ENCODE assay signal across 27 mouse cellular contexts in genomic region chr6:87517753-87518409, GRCm38 (mm10). TPM values are rescaled to one million over a fixed set of nuclear protein-coding genes. Genes with fewer than 3 reads are reported as not detected.
DNase-seq lines count a peak whose midpoint lies in the region; ATAC-seq and TF ChIP-seq lines count a peak whose summit lies in the region.
"Had no signal": no experiment of that assay in that cellular context is flagged by ENCODE, and none has a peak within 500 bp of the region (broad histone marks: within the 10 kb centered on the region; RNA-seq: fewer than 3 reads in every experiment).

No protein-coding gene starts in this region.

- DNase-seq in forebrain, embryonic 11.5 days (ENCODE audit: low spot score) = peak; percentile 13
- DNase-seq in heart, adult 11 months = peak; percentile 49
- DNase-seq in heart, adult 8-10 months (ENCODE audit: low spot score) = no peak
- DNase-seq in right cerebral cortex, adult 18-20 months = peak; percentile 26
- DNase-seq in right cerebral cortex, postnatal 14 days = no peak
- DNase-seq in left cerebral cortex, adult 2 months (ENCODE audit: extremely low spot score in 1 of 2, low spot score in 2 of 2) = no peak
- DNase-seq: adrenal gland, adult 8-10 months; adrenal gland, postnatal 14 days; adrenal gland, postnatal 36 days; B cell, adult 2 months; cerebellum, adult 11-12 months; cerebellum, adult 2 months; cerebellum, adult 9-10 months; cerebellum, postnatal 10 days; cerebellum, postnatal 25 days; forebrain, postnatal 0 days had no signal

- H3K36me3 ChIP-seq in forebrain, embryonic 11.5 days (ENCODE audit: control insufficient read depth, insufficient read depth, low read length) = no peaks in the 10 kb centered on the region
- H3K36me3 ChIP-seq in forebrain, embryonic 12.5 days (replicated peaks) = no peaks in the 10 kb centered on the region
- H3K36me3 ChIP-seq in macrophage (ENCODE audit: inconsistent target) = peaks cover 17% of the 10 kb centered on the region; the same call in 1 of the 2 replicates
- H3K36me3 ChIP-seq: embryonic facial prominence, embryonic 10.5 days; embryonic facial prominence, embryonic 12.5 days; forebrain, embryonic 15.5 days had no signal

- no peak overlapping the region for H3K9ac ChIP-seq in forebrain, embryonic 11.5 days (ENCODE audit: low read length)
- no peak overlapping the region for H3K9ac ChIP-seq in forebrain, embryonic 12.5 days
- H3K9ac ChIP-seq: embryonic facial prominence, embryonic 12.5 days; forebrain, embryonic 13.5 days; forebrain, embryonic 15.5 days; forebrain, postnatal 0 days had no signal

- no peaks in the 10 kb centered on the region for H3K27me3 ChIP-seq in forebrain, embryonic 11.5 days (ENCODE audit: control insufficient read depth, insufficient read depth, low read length)
- H3K27me3 ChIP-seq in forebrain, embryonic 12.5 days = no peaks in the 10 kb centered on the region
- H3K27me3 ChIP-seq: CH12.LX; embryonic facial prominence, embryonic 12.5 days; forebrain, embryonic 13.5 days; forebrain, embryonic 15.5 days; Patski had no signal

- no peak for TF ChIP-seq CTCF in left cerebral cortex, adult 2 months (IDR thresholded peaks at IDR 0.05)

- peaks cover 100% of the 10 kb centered on the region for H3K79me2 ChIP-seq in macrophage (ENCODE audit: inconsistent target)

- intact Hi-C loops in left cerebral cortex, adult 2 months (cut with DNase I) = no loop called here

- H3K4me1 ChIP-seq in forebrain, embryonic 11.5 days (replicated peaks; ENCODE audit: control insufficient read depth, insufficient read depth, low read length) = no peaks in the 10 kb centered on the region
- H3K4me1 ChIP-seq in forebrain, embryonic 12.5 days = no peaks in the 10 kb centered on the region
- H3K4me1 ChIP-seq: embryonic facial prominence, embryonic 10.5 days; embryonic facial prominence, embryonic 12.5 days; forebrain, embryonic 13.5 days; forebrain, embryonic 15.5 days had no signal

- no peaks in the 10 kb centered on the region for H3K9me3 ChIP-seq in forebrain, embryonic 11.5 days (ENCODE audit: control insufficient read depth, low read length)
- no peaks in the 10 kb centered on the region for H3K9me3 ChIP-seq in forebrain, embryonic 12.5 days
- H3K9me3 ChIP-seq: embryonic facial prominence, embryonic 10.5 days; embryonic facial prominence, embryonic 12.5 days; forebrain, embryonic 13.5 days; forebrain, embryonic 15.5 days; G1E had no signal

- no peak for ATAC-seq in forebrain, embryonic 11.5 days (replicated peaks; ENCODE audit: low FRiP score)
- ATAC-seq in forebrain, embryonic 12.5 days (ENCODE audit: low FRiP score) = no peak
- ATAC-seq: activated CD4-positive, CD25-positive, alpha-beta regulatory T cell, adult 4 months; CD4-positive, CD25-positive, alpha-beta regulatory T cell, adult 4 months; forebrain, embryonic 13.5 days; forebrain, embryonic 15.5 days; forebrain, postnatal 0 days; Patski had no signal

- H3K27ac ChIP-seq in forebrain, embryonic 11.5 days (ENCODE audit: low read depth, low read length) = no peak overlapping the region
- H3K27ac ChIP-seq in forebrain, embryonic 12.5 days = no peak overlapping the region
- peak overlapping the region; percentile 54 for H3K27ac ChIP-seq in macrophage
- no peak overlapping the region for H3K27ac ChIP-seq in left cerebral cortex, adult 2 months
- H3K27ac ChIP-seq: embryonic facial prominence, embryonic 10.5 days; embryonic facial prominence, embryonic 12.5 days; forebrain, embryonic 13.5 days; forebrain, embryonic 15.5 days had no signal

- WGBS in forebrain, embryonic 11.5 days = 86% methylated on average over 4 of the region's 4 CpGs
- 85% methylated on average over 4 of the region's 4 CpGs for WGBS in forebrain, embryonic 12.5 days
- WGBS in macrophage (ENCODE audit: missing documents) = 96% methylated on average over 4 of the region's 4 CpGs

- no peak overlapping the region for H3K4me3 ChIP-seq in forebrain, embryonic 11.5 days (ENCODE audit: low read depth, low read length)
- H3K4me3 ChIP-seq in forebrain, embryonic 12.5 days (replicated peaks) = no peak overlapping the region
- H3K4me3 ChIP-seq in macrophage (ENCODE audit: inconsistent target) = no peak overlapping the region
- H3K4me3 ChIP-seq in left cerebral cortex, adult 2 months = no peak overlapping the region
- H3K4me3 ChIP-seq: embryonic facial prominence, embryonic 10.5 days; embryonic facial prominence, embryonic 12.5 days; forebrain, embryonic 13.5 days; forebrain, embryonic 15.5 days had no signal

- no peak overlapping the region for H3K4me2 ChIP-seq in forebrain, embryonic 11.5 days (ENCODE audit: low read depth, low read length, severe bottlenecking)
- H3K4me2 ChIP-seq in forebrain, embryonic 12.5 days = no peak overlapping the region
- H3K4me2 ChIP-seq: embryonic facial prominence, embryonic 12.5 days; forebrain, embryonic 13.5 days; forebrain, embryonic 15.5 days had no signal

RNA-seq across cellular contexts. Expression of gene Arhgap25, which starts 15.2 kb away (rescaled TPM):
- polyA plus RNA-seq in forebrain, embryonic 11.5 days (2014; fragmentation: Nextera tagmentation; extraction: Ambion mirVana) = 2.0 and 2.7 TPM in 2 replicates
- polyA plus RNA-seq in forebrain, embryonic 12.5 days (2016; fragmentation: Nextera tagmentation; extraction: Ambion mirVana) = 1.4 and 1.6 TPM in 2 replicates
- total RNA-seq in heart, adult 8-10 months (2022) = 1 to 10 TPM; 2.4 to 3.6 (median 2.9) TPM
- 100 to 1,000 TPM in 17 of 26 experiments, 10 to 100 TPM in 9; 16.9 to 236 (median 130) TPM for total RNA-seq in macrophage (2018; cell fraction: chromatin; rRNA removed)
- total RNA-seq in macrophage (2018; cell fraction: cytosol; rRNA removed) = 100 to 1,000 TPM in 2 of 26 experiments, 10 to 100 TPM in 24; 20.6 to 107 (median 78.6) TPM
- total RNA-seq in macrophage (2018; cell fraction: nucleus; rRNA removed) = 100 to 1,000 TPM in 15 of 26 experiments, 10 to 100 TPM in 11; 20.6 to 179 (median 118) TPM
- 57.1 to 128 TPM (median 92.0 TPM) in 3 replicates for polyA plus RNA-seq in macrophage (2018)
- 1 to 10 TPM; 8.5 to 9.6 TPM for total RNA-seq in left cerebral cortex, adult 2 months (2021)

Comparison
In these comparisons a context has a peak if more than half of its experiments do, and no peak if none do; other contexts are left out.
1. DNase-seq: peak in forebrain, embryonic 11.5 days (single experiment), heart, adult 11 months (single experiment) and right cerebral cortex, adult 18-20 months (single experiment); none in heart, adult 8-10 months (single experiment), right cerebral cortex, postnatal 14 days (single experiment) and left cerebral cortex, adult 2 months (0 of 2).
2. RNA of gene Arhgap25, which starts 15.2 kb away (polyA plus RNA-seq): 57.1 to 128 TPM in macrophage; 2.0 to 2.7 TPM in forebrain, embryonic 11.5 days and 1.4 to 1.6 TPM in forebrain, embryonic 12.5 days; every median in the first group is over 10 times any median in the second.